Mouse (Mus musculus) liver, adult 2 months (tissue): ENCODE results near the gene Mrm1. TPM values are rescaled to one million over a fixed set of nuclear protein-coding genes. Genes with fewer than 3 reads are reported as not detected.

Source experiments
- DNase-seq: peaks from one replicate; pipeline ENCODE4 v3.0.0-alpha.2; 2011; ENCODE audit warnings: low read depth, low spot score; ENCODE audit errors: extremely low read depth
- H3K27ac ChIP-seq: fragments of 200-500 bp; replicated peaks from 2 replicates; pipeline ENCODE4 v1.5.1; 2012; ENCODE audit warnings: low read depth, mild to moderate bottlenecking, control low read depth, inconsistent platforms, low read length; ENCODE audit not compliant: insufficient read depth
- H3K27me3 ChIP-seq: fragments of 200-500 bp; 2 replicates; pipeline ENCODE4 v1.6.1; 2012; ENCODE audit warnings: mild to moderate bottlenecking, moderate library complexity, low read length, inconsistent platforms; ENCODE audit not compliant: control insufficient read depth, insufficient read depth
- H3K36me3 ChIP-seq: fragments of 200-500 bp; 2 replicates; pipeline ENCODE4 v1.6.1; 2012; ENCODE audit warnings: low read length, inconsistent platforms; ENCODE audit not compliant: control insufficient read depth, insufficient read depth
- H3K4me1 ChIP-seq: fragments of 200-500 bp; 2 replicates; pipeline ENCODE4 v1.6.1; 2011; ENCODE audit warnings: low read length; ENCODE audit not compliant: control insufficient read depth, insufficient read depth
- H3K4me3 ChIP-seq: fragments of 200-500 bp; 2 replicates; pipeline ENCODE4 v1.5.1; 2011; ENCODE audit warnings: low read depth, mild to moderate bottlenecking, control low read depth, low read length, moderate library complexity; ENCODE audit not compliant: insufficient read depth
- H3K79me2 ChIP-seq: fragments of 200-500 bp; 2 replicates; pipeline ENCODE4 v1.6.1; 2012; ENCODE audit warnings: inconsistent platforms, mild to moderate bottlenecking, low read length, moderate library complexity; ENCODE audit not compliant: control insufficient read depth, insufficient read depth
- H3K9ac ChIP-seq: fragments of 200-500 bp; 2 replicates; pipeline ENCODE4 v1.6.1; 2012; ENCODE audit warnings: low read depth, mild to moderate bottlenecking, control low read depth, inconsistent platforms, low read length
- CTCF ChIP-seq: fragments of 200-500 bp; IDR thresholded peaks from 2 replicates; pipeline ENCODE4 v1.5.1; 2011; ENCODE audit warnings: low read depth, low read length, control low read depth
- POLR2A ChIP-seq: fragments of 200-500 bp; IDR thresholded peaks from 2 replicates; pipeline ENCODE4 v1.6.1; 2011; ENCODE audit warnings: low read length, control low read depth; ENCODE audit not compliant: insufficient read depth; ENCODE audit errors: extremely low read depth
- WGBS: fragments of 180-500 bp; shearing (Covaris S2); methylation state at CpG from one replicate; pipeline ENCODE4 v1.1.7; 2018; 5-methylcytosine and 5-hydroxymethylcytosine counted together
- polyA plus RNA-seq: library from polyadenylated mRNA; depleted of rRNA; stranded (reverse); fragments of >200 nt; gene quantifications from 2 replicates; pipeline ENCODE4 v1.2.3, GENCODE M21; 2012; rRNA removed
- total RNA-seq: library from RNA; depleted of rRNA; stranded (reverse); fragments of >200 nt; gene quantifications from 2 replicates; pipeline ENCODE4 v1.2.3, GENCODE M21; 2014; rRNA removed

Gene Mrm1
- total and polyA plus RNA-seq, 2 experiments: 2.6 to 3.9 TPM

- TF ChIP-seq POLR2A (no peak), CTCF (no peak)
- Histone ChIP-seq H3K79me2 (no peaks in the 10 kb centered on the region), H3K4me3 (no peak overlapping the region), H3K9ac (no peak overlapping the region), H3K4me1 (no peaks in the 10 kb centered on the region), H3K27ac (no peak overlapping the region), H3K36me3 (no peaks in the 10 kb centered on the region), H3K27me3 (peaks cover 4% of the 10 kb centered on the region; the same call in 1 of the 2 replicates)
- 55% methylated on average over 13 of the region's 13 CpGs for WGBS
- no peak for DNase-seq
Observed at GRCm38 (mm10) chr11:84774870-84775514, 44.3 kb downstream of the Mrm1 start.

DNA sequence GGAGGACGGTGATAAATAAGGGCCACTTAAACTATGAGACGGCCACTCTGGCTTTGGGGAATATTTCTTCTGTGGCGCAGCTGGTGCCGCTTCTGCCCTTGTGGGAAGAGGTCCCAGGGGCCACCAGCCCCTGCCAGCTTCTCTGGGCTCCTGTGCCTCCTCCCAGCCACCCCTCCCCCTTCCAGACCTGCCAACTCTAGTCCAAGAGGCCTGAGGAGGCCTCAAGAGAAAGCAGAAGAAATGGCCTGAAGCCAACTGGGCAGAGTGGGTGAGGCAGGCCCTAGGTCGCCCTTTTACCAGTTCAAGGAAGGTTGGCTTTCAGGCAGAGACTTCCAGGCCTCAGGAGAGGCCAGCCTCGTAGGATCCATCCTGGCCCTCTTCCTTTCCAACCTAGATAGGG is 51.4 kb downstream of the Mrm1 start:
- no peaks in the 10 kb centered on the region for H3K4me1 ChIP-seq
- H3K27me3 ChIP-seq: peaks cover 12% of the 10 kb centered on the region
- H3K9ac ChIP-seq: no peak overlapping the region
- H3K36me3 ChIP-seq: no peaks in the 10 kb centered on the region
- DNase-seq: no peak
- H3K27ac ChIP-seq: no peak overlapping the region
- TF ChIP-seq POLR2A (no peak), CTCF (no peak)
- no peak overlapping the region for H3K4me3 ChIP-seq
- H3K79me2 ChIP-seq: no peaks in the 10 kb centered on the region
- 75% methylated on average over 6 of the region's 6 CpGs for WGBS

DNA sequence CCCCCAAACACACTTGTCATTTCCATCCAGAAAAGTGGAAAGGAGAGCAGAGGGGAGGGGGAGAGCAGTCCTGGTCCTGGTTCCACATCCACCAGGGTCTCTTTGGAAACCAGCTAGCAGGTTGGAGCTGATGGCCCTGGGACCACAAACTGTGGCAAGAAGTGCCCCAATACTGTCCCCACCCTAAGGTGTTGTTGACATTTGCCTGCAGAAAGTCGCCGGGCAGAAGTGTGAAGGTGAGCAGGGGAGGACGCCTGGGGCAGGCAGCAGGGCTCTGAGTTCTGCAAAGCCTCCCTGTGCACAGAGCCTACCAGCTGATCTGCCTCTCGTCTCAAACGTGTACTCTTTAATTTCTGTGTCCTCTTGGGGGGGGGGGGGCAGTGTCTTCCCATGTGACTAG is 54.2 kb downstream of the Mrm1 start:
- Histone ChIP-seq H3K36me3 (no peaks in the 10 kb centered on the region), H3K4me1 (no peaks in the 10 kb centered on the region), H3K9ac (no peak overlapping the region), H3K79me2 (no peaks in the 10 kb centered on the region), H3K4me3 (no peak overlapping the region), H3K27me3 (peaks cover 12% of the 10 kb centered on the region), H3K27ac (no peak overlapping the region)
- 5% methylated on average over 5 of the region's 5 CpGs for WGBS
- no peak for DNase-seq
- TF ChIP-seq CTCF: no peak
- no peak for TF ChIP-seq POLR2A

GRCm38 (mm10) chr11:84764527-84764961 is 54.8 kb downstream of the Mrm1 start:
- H3K4me1 ChIP-seq: no peaks in the 10 kb centered on the region
- H3K9ac ChIP-seq: no peak overlapping the region
- peaks cover 12% of the 10 kb centered on the region for H3K27me3 ChIP-seq
- TF ChIP-seq CTCF (no peak), POLR2A (no peak)
- WGBS: 5% methylated on average over 21 of the region's 21 CpGs
- H3K27ac ChIP-seq: no peak overlapping the region
- no peaks in the 10 kb centered on the region for H3K36me3 ChIP-seq
- DNase-seq: no peak
- H3K79me2 ChIP-seq: no peaks in the 10 kb centered on the region
- H3K4me3 ChIP-seq: no peak overlapping the region

DNA sequence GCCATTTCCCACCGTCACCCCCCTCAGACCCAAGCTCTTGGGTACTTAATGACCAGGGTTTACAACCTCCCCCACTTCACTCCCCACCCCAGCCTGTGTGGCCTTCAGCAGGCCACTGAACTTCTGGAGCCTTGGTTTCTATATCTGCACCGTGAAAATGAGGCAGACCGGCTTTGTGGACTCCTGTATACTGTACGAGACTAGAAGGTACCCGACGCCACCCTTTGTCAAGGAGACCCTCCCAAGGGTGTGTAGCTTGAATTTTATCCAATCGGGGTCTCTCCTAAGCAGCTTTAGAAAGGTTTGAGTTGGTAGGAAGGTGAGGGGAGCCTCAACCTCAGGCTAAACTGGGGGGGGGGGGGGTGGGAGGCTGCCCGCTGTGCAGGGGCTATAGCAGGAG is 55.2 kb downstream of the Mrm1 start:
- no peak for DNase-seq
- Histone ChIP-seq H3K27me3 (peaks cover 12% of the 10 kb centered on the region), H3K9ac (no peak overlapping the region), H3K4me3 (no peak overlapping the region), H3K36me3 (no peaks in the 10 kb centered on the region), H3K27ac (no peak overlapping the region), H3K4me1 (no peaks in the 10 kb centered on the region), H3K79me2 (no peaks in the 10 kb centered on the region)
- 29% methylated on average over 8 of the region's 8 CpGs for WGBS
- TF ChIP-seq CTCF: no peak
- TF ChIP-seq POLR2A: no peak

Other genes starting within 250 kb of the Mrm1 start
- gene Dhrs11, start 9.5 kb upstream of the Mrm1 start, total RNA-seq: 14.8 and 23.2 TPM in 2 replicates
- 68.3 and 75.1 TPM in 2 replicates for gene Dhrs11, start 9.5 kb upstream of the Mrm1 start, polyA plus RNA-seq
- gene Ggnbp2, start 51.3 kb upstream of the Mrm1 start, total RNA-seq: 84.9 and 96.4 TPM in 2 replicates
- gene Ggnbp2, start 51.3 kb upstream of the Mrm1 start, polyA plus RNA-seq: 22.5 and 34.0 TPM in 2 replicates
- 2.3 and 3.7 TPM in 2 replicates for gene Myo19, start 60.6 kb upstream of the Mrm1 start, total RNA-seq
- 5.3 and 7.7 TPM in 2 replicates for gene Myo19, start 60.6 kb upstream of the Mrm1 start, polyA plus RNA-seq
- 4.2 and 4.8 TPM in 2 replicates for gene Pigw, start 60.8 kb upstream of the Mrm1 start, total RNA-seq
- 1.2 and 1.5 TPM in 2 replicates for gene Pigw, start 60.8 kb upstream of the Mrm1 start, polyA plus RNA-seq
- 10.0 and 10.3 TPM in 2 replicates for gene Znhit3, start 96.9 kb upstream of the Mrm1 start, total RNA-seq
- 4.3 and 5.4 TPM in 2 replicates for gene Znhit3, start 96.9 kb upstream of the Mrm1 start, polyA plus RNA-seq
- gene Car4, start 138.3 kb upstream of the Mrm1 start, total RNA-seq: not detected in 2 replicates
- 0.09 and 0.13 TPM in 2 replicates for gene Car4, start 138.3 kb upstream of the Mrm1 start, polyA plus RNA-seq